Mouse (Mus musculus) kidney, adult 2 months (tissue): Measurements from ENCODE around the gene Gpr146.

Experiments
- CTCF ChIP-seq: fragments of 200-500 bp; conservative IDR thresholded peaks from 2 replicates; pipeline ENCODE4 v1.5.1; 2011; ENCODE audit warnings: low read depth, mild to moderate bottlenecking, control low read depth, low read length, moderate library complexity, mixed read lengths; ENCODE audit not compliant: insufficient read depth, insufficient read length
- POLR2A ChIP-seq: fragments of 200-500 bp; IDR thresholded peaks from one replicate; pipeline ENCODE4 v1.6.1; 2011; ENCODE audit warnings: low read depth, low read length, control low read depth

GRCm38 (mm10) chr5:139445258-139445657 lies 67.8 kb downstream of the Gpr146 start:
- TF ChIP-seq CTCF: no peak; the same call in 1 of the 2 replicates
- no peak for TF ChIP-seq POLR2A
